Mouse (Mus musculus) forebrain, embryonic 16.5 days (tissue): ENCODE results near the gene Fbxo45. TPM values are rescaled to one million over a fixed set of nuclear protein-coding genes. Genes with fewer than 3 reads are reported as not detected.

Source experiments
- ATAC-seq: fragments of 200-750 bp; cut with Nextera tagmentation; 2 replicates; pipeline ENCODE4 v1.8.0; 2017; ENCODE audit warnings: mild to moderate bottlenecking, moderate library complexity
- H3K27ac ChIP-seq: fragments of 300-500 bp; sonication (generic); 2 replicates; pipeline ENCODE4 v1.5.1; 2014; ENCODE audit warnings: low read length, control low read depth
- H3K27me3 ChIP-seq: fragments of 300-500 bp; sonication (generic); replicated peaks from 2 replicates; pipeline ENCODE4 v1.6.1; 2014; ENCODE audit warnings: low read length; ENCODE audit not compliant: control insufficient read depth, insufficient read depth
- H3K36me3 ChIP-seq: fragments of 300-500 bp; sonication (generic); 2 replicates; pipeline ENCODE4 v1.6.1; 2014; ENCODE audit not compliant: control insufficient read depth, insufficient read depth
- H3K4me1 ChIP-seq: fragments of 300-500 bp; sonication (generic); replicated peaks from 2 replicates; pipeline ENCODE4 v1.6.1; 2014; ENCODE audit warnings: low read length; ENCODE audit not compliant: control insufficient read depth, insufficient read depth
- H3K4me2 ChIP-seq: fragments of 300-500 bp; sonication (generic); 2 replicates; pipeline ENCODE4 v1.6.1; 2014; ENCODE audit warnings: mild to moderate bottlenecking, low read length, control low read depth
- H3K4me3 ChIP-seq: fragments of 300-500 bp; sonication (generic); replicated peaks from 2 replicates; pipeline ENCODE4 v1.5.1; 2014; ENCODE audit warnings: mild to moderate bottlenecking, low read length, control low read depth
- H3K9ac ChIP-seq: fragments of 300-500 bp; sonication (generic); replicated peaks from 2 replicates; pipeline ENCODE4 v1.6.1; 2014; ENCODE audit warnings: low read depth, low read length, control low read depth
- H3K9me3 ChIP-seq: fragments of 300-500 bp; sonication (generic); 2 replicates; pipeline ENCODE4 v1.6.1; 2016; ENCODE audit warnings: low read length; ENCODE audit not compliant: control insufficient read depth
- WGBS: fragments of 180-500 bp; shearing (Covaris S2); extraction: QIAGEN DNeasy Blood & Tissue Kit; methylation state at CpG from one replicate; pipeline ENCODE4 v1.1.7; 2014; 5-methylcytosine and 5-hydroxymethylcytosine counted together
- polyA plus RNA-seq: library from polyadenylated mRNA; unstranded; fragments of >200 nt; fragmentation: Nextera tagmentation; extraction: Ambion mirVana; gene quantifications from 2 replicates; pipeline ENCODE4 v1.2.1, GENCODE M21; 2015

Gene Fbxo45
- polyA plus RNA-seq, 1 experiment from 2014 or later, result 10.2 TPM

DNA sequence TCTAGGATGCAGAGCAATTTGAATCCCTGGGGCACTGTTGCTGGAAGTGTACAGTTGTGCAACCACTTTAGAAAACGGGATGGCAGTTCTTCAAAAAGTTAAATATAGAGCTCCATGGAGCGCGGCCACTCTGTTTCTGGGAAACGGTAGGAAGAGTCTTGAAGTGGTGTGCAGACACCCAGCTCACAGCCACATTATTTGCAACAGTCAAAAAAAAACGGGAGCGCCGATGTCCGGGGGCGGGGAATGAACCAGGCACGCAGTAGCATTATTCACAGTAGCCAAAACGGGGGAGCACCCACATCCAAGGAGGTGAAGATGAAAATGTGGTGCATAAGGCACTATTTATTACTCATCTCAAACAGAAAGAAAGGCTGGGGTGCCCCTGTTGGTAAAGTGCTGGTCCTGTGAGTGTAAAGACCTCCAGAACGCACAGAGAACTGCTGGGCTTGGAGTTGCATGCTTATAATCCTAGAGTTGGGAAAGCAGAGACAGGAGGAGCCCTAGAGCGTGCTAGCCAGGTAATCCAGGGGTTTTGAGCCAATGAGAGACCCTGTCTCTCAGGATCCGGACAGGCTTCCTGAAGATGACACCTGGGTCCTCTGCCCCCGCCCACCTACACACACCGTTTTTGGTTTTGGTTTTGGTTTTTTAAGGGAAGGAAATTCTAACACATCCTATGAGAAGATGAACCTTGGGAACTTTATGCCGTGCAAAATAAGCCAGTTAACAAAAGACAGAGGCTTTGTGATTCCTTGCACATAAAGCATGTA is 32.0 kb downstream of the Fbxo45 start:
- Histone ChIP-seq H3K36me3 (no peaks in the 10 kb centered on the region), H3K4me3 (no peak overlapping the region), H3K9ac (no peak overlapping the region), H3K9me3 (no peaks in the 10 kb centered on the region), H3K4me1 (no peaks in the 10 kb centered on the region), H3K27me3 (no peaks in the 10 kb centered on the region), H3K27ac (no peak overlapping the region), H3K4me2 (no peak overlapping the region)
- no peak for ATAC-seq
- WGBS, result 84% methylated on average over 17 of the region's 17 CpGs

DNA sequence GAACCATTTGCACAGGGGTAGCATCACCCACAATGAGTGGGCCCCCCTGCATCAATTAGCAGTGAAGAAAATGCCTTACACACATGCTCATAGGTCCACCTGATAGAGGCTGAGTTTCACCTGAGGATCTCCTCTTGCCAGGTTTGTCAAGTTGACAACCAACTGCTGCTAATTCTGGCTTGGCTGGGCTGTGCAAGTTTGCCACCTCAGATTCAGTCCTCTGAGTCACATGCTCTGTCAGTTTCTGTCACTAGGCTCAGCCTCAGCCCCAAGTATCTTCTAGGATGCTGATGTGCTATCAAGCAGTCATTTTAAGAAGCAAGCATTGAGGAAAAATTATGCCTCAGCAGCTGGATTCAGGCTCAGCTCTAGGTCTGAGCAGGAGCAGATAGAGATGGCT is 32.8 kb downstream of the Fbxo45 start:
- no peaks in the 10 kb centered on the region for H3K9me3 ChIP-seq
- no peak for ATAC-seq

DNA sequence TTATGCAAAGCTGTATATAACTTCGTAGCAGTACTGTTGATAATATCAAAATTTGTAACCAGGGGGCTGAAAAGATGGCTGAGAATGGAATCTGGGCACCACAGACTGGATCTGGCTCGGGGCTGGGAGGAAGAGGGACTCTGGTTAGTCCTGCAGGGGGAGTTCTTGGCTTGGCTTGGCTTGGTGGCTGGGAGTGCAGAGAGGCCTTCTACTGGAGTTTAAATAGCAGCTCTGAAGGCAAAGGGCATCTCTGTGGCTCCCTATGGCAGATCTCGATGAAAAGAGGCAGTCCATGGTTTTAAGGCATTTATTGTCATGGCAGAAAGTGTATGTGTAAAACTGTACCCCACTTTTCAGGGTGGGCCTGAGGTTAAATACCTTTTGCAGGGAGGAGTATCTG is 42.1 kb downstream of the Fbxo45 start:
- no peaks in the 10 kb centered on the region for H3K27me3 ChIP-seq
- H3K4me1 ChIP-seq, result no peaks in the 10 kb centered on the region
- no peak overlapping the region for H3K4me2 ChIP-seq
- H3K9me3 ChIP-seq, result no peaks in the 10 kb centered on the region
- H3K9ac ChIP-seq, result no peak overlapping the region
- no peak for ATAC-seq
- H3K4me3 ChIP-seq, result no peak overlapping the region
- H3K27ac ChIP-seq, result no peak overlapping the region
- no peaks in the 10 kb centered on the region for H3K36me3 ChIP-seq
- 65% methylated on average over 3 of the region's 3 CpGs for WGBS

More for the DNA sequence above, 32.8 kb downstream of the Fbxo45 start:
- no peaks in the 10 kb centered on the region for H3K4me1 ChIP-seq
- no peaks in the 10 kb centered on the region for H3K36me3 ChIP-seq
- H3K4me2 ChIP-seq, result no peak overlapping the region
- H3K27ac ChIP-seq, result no peak overlapping the region
- no peaks in the 10 kb centered on the region for H3K27me3 ChIP-seq
- H3K4me3 ChIP-seq, result no peak overlapping the region
- H3K9ac ChIP-seq, result no peak overlapping the region

DNA sequence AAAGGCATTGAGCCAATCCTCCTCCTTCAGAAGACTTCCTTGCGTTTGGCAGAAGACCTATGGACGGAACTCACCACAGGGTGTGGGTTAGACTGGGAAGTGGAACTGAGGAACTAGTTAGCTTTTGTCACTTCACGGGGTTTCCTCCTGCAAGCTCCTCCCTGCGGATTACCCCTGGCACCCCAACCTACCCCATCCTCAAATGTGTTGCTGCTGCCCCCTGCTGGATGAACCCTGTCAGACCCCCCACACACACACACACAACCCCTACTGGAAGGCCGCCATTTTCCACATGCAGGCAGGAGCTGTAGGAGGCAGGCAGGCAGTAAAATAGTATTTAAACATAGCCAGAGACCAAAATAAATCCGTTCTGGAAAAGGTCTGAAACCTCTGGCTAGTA is 44.3 kb downstream of the Fbxo45 start:
- Histone ChIP-seq H3K36me3 (no peaks in the 10 kb centered on the region), H3K9me3 (no peaks in the 10 kb centered on the region), H3K27me3 (no peaks in the 10 kb centered on the region), H3K4me2 (no peak overlapping the region), H3K4me3 (no peak overlapping the region), H3K4me1 (no peaks in the 10 kb centered on the region), H3K27ac (no peak overlapping the region), H3K9ac (no peak overlapping the region)
- 83% methylated on average over 6 of the region's 6 CpGs for WGBS
- ATAC-seq, result no peak

DNA sequence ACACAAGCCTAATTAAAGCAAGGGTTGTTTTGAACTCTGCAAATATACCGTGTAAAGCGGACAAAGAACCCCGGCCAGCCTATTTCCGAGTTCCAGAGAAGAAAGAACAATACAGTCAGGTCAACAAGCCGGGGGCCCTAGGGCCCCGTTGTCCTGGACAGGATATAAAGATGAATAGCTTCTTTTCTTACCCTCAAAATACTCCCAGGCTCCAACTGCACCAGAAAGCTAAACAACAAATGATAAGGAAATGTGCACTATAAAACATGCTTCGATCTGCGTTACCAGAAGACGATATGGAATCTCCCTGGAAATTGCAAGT is 46.0 kb downstream of the Fbxo45 start:
- Histone ChIP-seq H3K9me3 (no peaks in the 10 kb centered on the region), H3K4me1 (no peaks in the 10 kb centered on the region), H3K27me3 (no peaks in the 10 kb centered on the region), H3K36me3 (no peaks in the 10 kb centered on the region), H3K9ac (no peak overlapping the region), H3K27ac (no peak overlapping the region), H3K4me3 (no peak overlapping the region), H3K4me2 (no peak overlapping the region; the same call in none of the 2 replicates)
- no peak for ATAC-seq
- 37% methylated on average over 9 of the region's 9 CpGs for WGBS

DNA sequence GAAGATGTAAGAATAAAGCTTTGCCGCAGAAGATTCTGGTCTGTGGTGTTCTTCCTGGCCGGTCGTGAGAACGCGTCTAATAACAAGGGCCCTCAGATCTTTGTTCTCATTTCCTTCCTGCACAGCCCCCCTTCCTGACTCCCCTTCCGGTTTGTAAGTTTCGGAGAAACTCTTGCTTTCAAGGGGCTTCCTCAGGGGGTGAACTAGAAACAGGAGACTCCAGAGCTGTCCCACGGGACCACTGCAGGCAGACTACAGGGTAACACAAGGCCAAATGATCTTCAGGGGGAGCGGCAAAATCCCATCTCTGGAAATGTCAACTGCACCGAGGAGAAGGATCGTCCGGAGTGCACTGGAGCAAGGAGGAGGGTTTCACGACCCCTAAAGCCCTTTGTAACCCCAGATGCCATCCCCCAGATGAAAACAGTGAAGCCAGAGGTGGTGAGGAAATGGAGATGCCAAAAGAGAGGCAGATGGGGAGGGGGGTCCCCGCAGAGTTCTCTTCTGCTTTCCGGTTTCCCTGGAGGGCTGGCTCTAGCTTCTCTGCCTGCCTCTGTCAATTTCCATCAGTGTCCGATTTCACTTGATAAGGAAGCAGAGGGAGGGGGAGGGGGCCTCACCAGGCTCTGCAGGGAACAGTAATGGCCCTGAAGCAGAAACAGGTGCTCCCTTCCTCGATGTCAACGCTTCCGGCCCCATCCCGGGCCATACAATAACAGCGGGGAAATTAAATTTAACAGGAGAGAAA is 46.5 kb downstream of the Fbxo45 start:
- no peak for ATAC-seq
- peak overlapping the region; percentile 8 for H3K4me2 ChIP-seq
- WGBS, result 60% methylated on average over 21 of the region's 21 CpGs
- H3K4me3 ChIP-seq, result no peak overlapping the region
- H3K27me3 ChIP-seq, result no peaks in the 10 kb centered on the region
- H3K36me3 ChIP-seq, result no peaks in the 10 kb centered on the region
- H3K9ac ChIP-seq, result no peak overlapping the region
- no peaks in the 10 kb centered on the region for H3K4me1 ChIP-seq
- no peak overlapping the region for H3K27ac ChIP-seq
- H3K9me3 ChIP-seq, result no peaks in the 10 kb centered on the region

DNA sequence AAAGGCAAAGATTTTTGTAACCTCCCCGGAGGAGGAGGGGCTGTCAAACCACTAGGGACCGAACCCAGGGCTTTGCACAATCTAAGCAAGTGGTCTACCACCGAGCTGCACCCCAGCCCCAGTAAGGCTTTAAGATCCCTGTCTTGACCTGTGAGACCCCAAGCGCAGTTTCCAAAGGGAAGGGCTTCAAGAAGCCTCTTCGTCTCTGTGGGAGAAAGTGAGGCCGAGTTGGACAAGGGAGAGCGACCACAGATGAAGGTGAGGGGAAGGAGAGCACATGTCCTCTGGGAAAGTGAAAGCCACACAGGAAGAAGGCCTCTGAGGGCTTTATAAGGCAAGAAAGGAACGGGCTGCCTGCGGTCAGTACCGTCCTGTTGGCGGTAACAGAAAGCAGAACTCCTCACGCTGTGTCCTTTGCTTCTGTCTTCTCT is 56.9 kb downstream of the Fbxo45 start:
- no peaks in the 10 kb centered on the region for H3K9me3 ChIP-seq
- H3K4me1 ChIP-seq, result peaks cover 3% of the 10 kb centered on the region; the same call in 1 of the 2 replicates
- no peaks in the 10 kb centered on the region for H3K27me3 ChIP-seq
- ATAC-seq, result no peak
- no peak overlapping the region for H3K4me3 ChIP-seq
- H3K9ac ChIP-seq, result no peak overlapping the region
- no peaks in the 10 kb centered on the region for H3K36me3 ChIP-seq
- no peak overlapping the region for H3K27ac ChIP-seq
- WGBS, result 67% methylated on average over 12 of the region's 12 CpGs
- H3K4me2 ChIP-seq, result no peak overlapping the region

DNA sequence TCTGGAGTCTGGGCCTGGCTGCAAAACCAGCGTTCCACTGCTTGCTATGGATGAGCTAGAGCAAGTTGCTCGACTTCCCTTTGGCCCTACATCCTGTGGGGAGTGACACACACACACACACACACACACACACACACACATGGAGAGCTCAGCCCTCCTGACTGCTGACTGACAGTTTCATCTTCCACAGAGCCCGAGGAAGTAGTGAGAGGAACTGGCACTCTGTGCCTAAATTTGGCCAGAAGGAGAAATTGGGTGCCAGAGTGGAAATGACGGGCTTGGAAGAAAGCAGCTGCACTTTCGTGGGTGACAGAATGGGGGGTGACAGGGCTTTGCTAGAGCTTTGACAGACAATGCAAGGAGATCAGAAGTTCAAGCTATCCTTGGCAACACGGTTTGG is 57.8 kb downstream of the Fbxo45 start:
- Histone ChIP-seq H3K4me2 (no peak overlapping the region), H3K27ac (no peak overlapping the region), H3K27me3 (no peaks in the 10 kb centered on the region), H3K4me3 (no peak overlapping the region), H3K9me3 (no peaks in the 10 kb centered on the region), H3K9ac (no peak overlapping the region), H3K36me3 (no peaks in the 10 kb centered on the region), H3K4me1 (peaks cover 3% of the 10 kb centered on the region; the same call in 1 of the 2 replicates)
- ATAC-seq, result no peak
- WGBS, result 49% methylated on average over 6 of the region's 6 CpGs

DNA sequence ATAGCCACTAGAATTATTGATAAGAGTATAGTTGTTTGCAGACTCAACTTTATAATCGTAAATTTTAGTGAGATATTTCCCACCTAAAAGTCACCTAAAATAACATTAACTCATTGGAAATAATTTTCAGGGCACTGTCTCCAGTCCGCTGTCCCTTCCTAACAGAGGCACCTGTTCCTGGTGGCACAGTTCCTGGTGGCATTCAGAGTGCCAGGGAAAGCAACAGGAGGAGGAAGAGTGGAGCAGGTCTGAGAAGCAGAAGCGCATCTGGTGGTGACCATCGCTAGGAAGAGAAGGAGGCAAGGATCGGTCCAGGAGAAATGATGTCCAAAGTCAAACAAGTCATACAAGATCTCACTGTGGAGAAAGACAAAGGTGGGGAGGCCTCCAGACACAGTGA is 60.9 kb downstream of the Fbxo45 start:
- 95% methylated on average over 5 of the region's 5 CpGs for WGBS
- H3K4me2 ChIP-seq, result no peak overlapping the region
- no peaks in the 10 kb centered on the region for H3K27me3 ChIP-seq
- no peak for ATAC-seq
- no peak overlapping the region for H3K4me3 ChIP-seq
- no peaks in the 10 kb centered on the region for H3K9me3 ChIP-seq
- H3K9ac ChIP-seq, result no peak overlapping the region
- H3K27ac ChIP-seq, result no peak overlapping the region
- no peaks in the 10 kb centered on the region for H3K36me3 ChIP-seq
- H3K4me1 ChIP-seq, result peaks cover 3% of the 10 kb centered on the region; the same call in 1 of the 2 replicates
